Mouse (Mus musculus): ENCODE data around the gene Fnip2. TPM values are rescaled to one million over a fixed set of nuclear protein-coding genes. Genes with fewer than 3 reads are reported as not detected.

Gene Fnip2
- total and polyA plus RNA-seq, 2 experiments from 2014 or later, result 2.1 to 18.3 TPM

- H3K4me1 ChIP-seq (ENCODE audit: control insufficient read depth, insufficient read depth), result peaks cover 14% of the 10 kb centered on the region
- ATAC-seq (ENCODE audit: insufficient read depth, low read depth) (no peak), DNase-seq (ENCODE audit: low spot score) (no peak)
- TF ChIP-seq EP300 (IDR thresholded peaks at IDR 0.05; ENCODE audit: low read depth) (no peak), CTCF (IDR thresholded peaks at IDR 0.05; ENCODE audit: low read depth) (no peak)
- no peak overlapping the region for H3K9ac ChIP-seq (replicated peaks; ENCODE audit: low read depth, low read length)
- no peak overlapping the region for H3K4me3 ChIP-seq (ENCODE audit: low read depth, low read length)
- no peaks in the 10 kb centered on the region for H3K36me3 ChIP-seq (replicated peaks; ENCODE audit: control insufficient read depth, insufficient read depth, low read length)
- H3K27ac ChIP-seq (ENCODE audit: low read depth), result no peak overlapping the region
- 77% methylated on average over 10 of the region's 10 CpGs for WGBS
- H3K9me3 ChIP-seq (replicated peaks; ENCODE audit: control insufficient read depth, low read length), result no peaks in the 10 kb centered on the region
- no peak overlapping the region for H3K4me2 ChIP-seq (ENCODE audit: low read depth, low read length)
- no peaks in the 10 kb centered on the region for H3K27me3 ChIP-seq (ENCODE audit: control insufficient read depth, insufficient read depth, low read length)
These were observed 5.5 kb downstream of the Fnip2 start for GRCm38 (mm10) chr3:79561784-79562715.

GRCm38 (mm10) chr3:79560555-79560954 lies 7.0 kb downstream of the Fnip2 start:
- H3K9me3 ChIP-seq (replicated peaks; ENCODE audit: control insufficient read depth, low read length), result no peaks in the 10 kb centered on the region
- DNase-seq (ENCODE audit: low spot score) (no peak), ATAC-seq (ENCODE audit: insufficient read depth, low read depth) (no peak)
- H3K4me1 ChIP-seq (ENCODE audit: control insufficient read depth, insufficient read depth), result peaks cover 14% of the 10 kb centered on the region
- no peak overlapping the region for H3K4me2 ChIP-seq (ENCODE audit: low read depth, low read length)
- no peak overlapping the region for H3K9ac ChIP-seq (replicated peaks; ENCODE audit: low read depth, low read length)
- WGBS, result 92% methylated on average over 6 of the region's 6 CpGs
- no peaks in the 10 kb centered on the region for H3K27me3 ChIP-seq (ENCODE audit: control insufficient read depth, insufficient read depth, low read length)
- TF ChIP-seq EP300 (IDR thresholded peaks at IDR 0.05; ENCODE audit: low read depth) (no peak), CTCF (IDR thresholded peaks at IDR 0.05; ENCODE audit: low read depth) (no peak)
- no peaks in the 10 kb centered on the region for H3K36me3 ChIP-seq (replicated peaks; ENCODE audit: control insufficient read depth, insufficient read depth, low read length)
- no peak overlapping the region for H3K27ac ChIP-seq (ENCODE audit: low read depth)
- no peak overlapping the region for H3K4me3 ChIP-seq (ENCODE audit: low read depth, low read length)

GRCm38 (mm10) chr3:79559773-79560045 lies 7.9 kb downstream of the Fnip2 start:
- TF ChIP-seq CTCF (IDR thresholded peaks at IDR 0.05; ENCODE audit: low read depth) (no peak), EP300 (IDR thresholded peaks at IDR 0.05; ENCODE audit: low read depth) (no peak)
- Histone ChIP-seq H3K4me1 (ENCODE audit: control insufficient read depth, insufficient read depth) (peaks cover 5% of the 10 kb centered on the region), H3K27me3 (ENCODE audit: control insufficient read depth, insufficient read depth, low read length) (no peaks in the 10 kb centered on the region), H3K9ac (replicated peaks; ENCODE audit: low read depth, low read length) (no peak overlapping the region), H3K4me2 (ENCODE audit: low read depth, low read length) (no peak overlapping the region), H3K9me3 (replicated peaks; ENCODE audit: control insufficient read depth, low read length) (no peaks in the 10 kb centered on the region), H3K27ac (ENCODE audit: low read depth) (peak overlapping the region; percentile 60), H3K4me3 (ENCODE audit: low read depth, low read length) (no peak overlapping the region), H3K36me3 (replicated peaks; ENCODE audit: control insufficient read depth, insufficient read depth, low read length) (no peaks in the 10 kb centered on the region)
- DNase-seq (ENCODE audit: low spot score), result no peak
- ATAC-seq (ENCODE audit: insufficient read depth, low read depth), result no peak
- WGBS, result 69% methylated on average over 5 of the region's 5 CpGs

DNA sequence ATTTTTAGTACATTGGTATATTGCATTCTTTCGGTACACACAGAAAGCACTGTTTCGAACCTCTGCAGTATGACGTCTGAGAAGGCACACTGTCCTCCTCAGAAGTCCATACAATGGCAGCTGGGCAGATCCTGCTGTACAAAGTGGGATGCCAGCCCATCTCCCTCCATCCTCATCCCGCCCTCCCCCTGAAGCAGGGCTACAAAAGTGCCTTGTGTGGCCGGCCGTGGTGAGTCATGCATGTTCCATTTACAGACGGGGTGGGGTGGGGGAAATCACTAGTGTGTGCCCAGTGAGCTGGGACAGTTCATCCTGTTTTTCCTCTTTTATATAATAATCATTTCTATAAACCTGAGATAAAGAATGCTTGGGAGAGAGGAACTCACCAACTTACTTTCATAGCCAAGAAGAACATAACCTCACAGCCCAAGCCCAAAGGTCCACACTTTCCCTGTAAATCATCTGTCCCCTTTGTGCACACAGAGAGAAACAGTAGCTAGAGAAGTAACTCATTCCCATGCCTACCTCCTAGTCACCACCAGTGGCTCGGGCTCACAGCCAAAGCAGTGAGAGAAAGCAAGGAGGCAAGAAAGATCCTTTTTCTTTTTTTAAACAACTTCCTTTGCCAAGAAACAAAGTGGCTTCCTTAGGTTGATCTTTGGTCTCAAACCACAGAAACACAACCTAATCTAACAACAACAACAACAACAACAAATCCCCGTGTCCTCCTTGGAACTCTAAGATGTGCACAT lies 8.4 kb downstream of the Fnip2 start:
- Histone ChIP-seq H3K9ac (replicated peaks; ENCODE audit: low read depth, low read length) (no peak overlapping the region), H3K4me2 (ENCODE audit: low read depth, low read length) (0 out of 2 replicates have a peak overlapping the region, but pooled peaks have one; percentile 3), H3K4me3 (ENCODE audit: low read depth, low read length) (no peak overlapping the region), H3K4me1 (ENCODE audit: control insufficient read depth, insufficient read depth) (peaks cover 5% of the 10 kb centered on the region; the same call in 1 of the 2 replicates), H3K9me3 (replicated peaks; ENCODE audit: control insufficient read depth, low read length) (no peaks in the 10 kb centered on the region), H3K27ac (ENCODE audit: low read depth) (peak overlapping the region; percentile 60), H3K36me3 (replicated peaks; ENCODE audit: control insufficient read depth, insufficient read depth, low read length) (no peaks in the 10 kb centered on the region), H3K27me3 (ENCODE audit: control insufficient read depth, insufficient read depth, low read length) (no peaks in the 10 kb centered on the region)
- ATAC-seq (ENCODE audit: insufficient read depth, low read depth) (peak; percentile 62), DNase-seq (ENCODE audit: low spot score) (no peak)
- 52% methylated on average over 9 of the region's 9 CpGs for WGBS
- TF ChIP-seq EP300 (IDR thresholded peaks at IDR 0.05; ENCODE audit: low read depth) (no peak), CTCF (IDR thresholded peaks at IDR 0.05; ENCODE audit: low read depth) (no peak)

DNA sequence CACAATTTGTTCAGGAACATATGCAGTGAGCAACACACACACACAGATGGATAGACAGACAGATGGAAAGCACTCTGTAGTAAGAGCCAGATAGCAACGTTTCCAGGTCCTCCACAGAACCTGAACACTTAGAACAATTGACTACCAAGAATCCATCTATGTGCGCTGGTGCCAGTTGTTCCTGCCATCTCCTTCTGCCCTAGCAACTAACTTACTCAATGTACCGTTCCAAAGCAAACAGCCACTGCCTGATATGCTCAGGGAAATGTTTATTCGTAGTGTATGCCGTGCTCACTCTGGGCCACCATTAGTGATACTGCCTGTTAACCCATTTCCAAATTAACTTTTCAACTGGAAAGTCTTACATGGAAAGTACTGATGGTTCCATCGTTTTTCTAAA lies 12.5 kb downstream of the Fnip2 start:
- ATAC-seq (ENCODE audit: insufficient read depth, low read depth) (no peak), DNase-seq (ENCODE audit: low spot score) (no peak)
- TF ChIP-seq CTCF (IDR thresholded peaks at IDR 0.05; ENCODE audit: low read depth) (no peak), EP300 (IDR thresholded peaks at IDR 0.05; ENCODE audit: low read depth) (no peak)
- peaks cover 5% of the 10 kb centered on the region; the same call in 1 of the 2 replicates for H3K4me1 ChIP-seq (ENCODE audit: control insufficient read depth, insufficient read depth)
- no peaks in the 10 kb centered on the region for H3K27me3 ChIP-seq (ENCODE audit: control insufficient read depth, insufficient read depth, low read length)
- H3K4me3 ChIP-seq (ENCODE audit: low read depth, low read length), result no peak overlapping the region
- H3K4me2 ChIP-seq (ENCODE audit: low read depth, low read length), result no peak overlapping the region
- no peaks in the 10 kb centered on the region for H3K9me3 ChIP-seq (replicated peaks; ENCODE audit: control insufficient read depth, low read length)
- H3K27ac ChIP-seq (ENCODE audit: low read depth), result no peak overlapping the region
- WGBS, result 77% methylated on average over 6 of the region's 6 CpGs
- no peaks in the 10 kb centered on the region for H3K36me3 ChIP-seq (replicated peaks; ENCODE audit: control insufficient read depth, insufficient read depth, low read length)
- no peak overlapping the region for H3K9ac ChIP-seq (replicated peaks; ENCODE audit: low read depth, low read length)
